Comparison of ENCODE assay signal across 16 mouse cellular contexts in genomic region chr12:106059873-106060573, GRCm38 (mm10). TPM values are rescaled to one million over a fixed set of nuclear protein-coding genes. Genes with fewer than 3 reads are reported as not detected.
DNase-seq lines count a peak whose midpoint lies in the region; ATAC-seq and TF ChIP-seq lines count a peak whose summit lies in the region.
"Had no signal": no experiment of that assay in that cellular context is flagged by ENCODE, and none has a peak within 500 bp of the region (broad histone marks: within the 10 kb centered on the region; RNA-seq: fewer than 3 reads in every experiment).

No protein-coding gene starts in this region.

- H3K27me3 ChIP-seq in hindbrain, embryonic 10.5 days (ENCODE audit: insufficient read depth, poor library complexity, severe bottlenecking): no peaks in the 10 kb centered on the region
- no peaks in the 10 kb centered on the region for H3K27me3 ChIP-seq in hindbrain, embryonic 11.5 days (ENCODE audit: control insufficient read depth, insufficient read depth, low read length)
- no peaks in the 10 kb centered on the region for H3K27me3 ChIP-seq in kidney, postnatal 0 days (ENCODE audit: insufficient read depth, low read length)
- no peaks in the 10 kb centered on the region for H3K27me3 ChIP-seq in embryonic facial prominence, embryonic 10.5 days (replicated peaks; ENCODE audit: low read depth, poor library complexity, severe bottlenecking)
- H3K27me3 ChIP-seq in limb, embryonic 10.5 days (ENCODE audit: low read depth, poor library complexity, severe bottlenecking): no peaks in the 10 kb centered on the region
- H3K27me3 ChIP-seq: stomach, embryonic 15.5 days had no signal

- no peak overlapping the region for H3K4me2 ChIP-seq in hindbrain, embryonic 11.5 days (replicated peaks; ENCODE audit: low read depth, low read length)
- no peak overlapping the region for H3K4me2 ChIP-seq in kidney, postnatal 0 days (ENCODE audit: low read length)
- H3K4me2 ChIP-seq: stomach, embryonic 15.5 days had no signal

- no peaks in the 10 kb centered on the region for H3K9me3 ChIP-seq in hindbrain, embryonic 10.5 days
- H3K9me3 ChIP-seq in hindbrain, embryonic 11.5 days (ENCODE audit: control insufficient read depth, low read length): no peaks in the 10 kb centered on the region
- H3K9me3 ChIP-seq in kidney, postnatal 0 days (replicated peaks; ENCODE audit: low read length): no peaks in the 10 kb centered on the region
- H3K9me3 ChIP-seq in embryonic facial prominence, embryonic 10.5 days: no peaks in the 10 kb centered on the region
- no peaks in the 10 kb centered on the region for H3K9me3 ChIP-seq in limb, embryonic 10.5 days (replicated peaks)
- H3K9me3 ChIP-seq: stomach, embryonic 15.5 days had no signal

- peaks cover 76% of the 10 kb centered on the region for H3K36me3 ChIP-seq in hindbrain, embryonic 10.5 days
- H3K36me3 ChIP-seq in hindbrain, embryonic 11.5 days (ENCODE audit: control insufficient read depth, insufficient read depth, low read length): 0 out of 2 replicates have a peak, but pooled peaks cover 2% of the 10 kb centered on the region
- 0 out of 2 replicates have a peak, but pooled peaks cover 10% of the 10 kb centered on the region for H3K36me3 ChIP-seq in kidney, postnatal 0 days (ENCODE audit: insufficient read depth, low read length)
- peaks cover 87% of the 10 kb centered on the region for H3K36me3 ChIP-seq in embryonic facial prominence, embryonic 10.5 days (replicated peaks)
- peaks cover 84% of the 10 kb centered on the region for H3K36me3 ChIP-seq in limb, embryonic 10.5 days

- peak overlapping the region; percentile 25; the same call in 1 of the 2 replicates for H3K27ac ChIP-seq in hindbrain, embryonic 10.5 days
- no peak overlapping the region for H3K27ac ChIP-seq in hindbrain, embryonic 11.5 days (ENCODE audit: low read depth, low read length)
- H3K27ac ChIP-seq in kidney, postnatal 0 days: no peak overlapping the region
- peak overlapping the region; percentile 21; the same call in 1 of the 2 replicates for H3K27ac ChIP-seq in embryonic facial prominence, embryonic 10.5 days (replicated peaks)
- peak overlapping the region; percentile 75 for H3K27ac ChIP-seq in limb, embryonic 10.5 days
- H3K27ac ChIP-seq: heart, adult 2 months; stomach, embryonic 15.5 days had no signal

- no peak overlapping the region for H3K9ac ChIP-seq in hindbrain, embryonic 11.5 days (ENCODE audit: low read depth, low read length)
- H3K9ac ChIP-seq in kidney, postnatal 0 days (ENCODE audit: low read depth, low read length): no peak overlapping the region
- H3K9ac ChIP-seq: stomach, embryonic 15.5 days had no signal

- no peaks in the 10 kb centered on the region for H3K4me1 ChIP-seq in hindbrain, embryonic 10.5 days (replicated peaks)
- no peaks in the 10 kb centered on the region for H3K4me1 ChIP-seq in hindbrain, embryonic 11.5 days (replicated peaks; ENCODE audit: control insufficient read depth, insufficient read depth, low read length)
- no peaks in the 10 kb centered on the region for H3K4me1 ChIP-seq in kidney, postnatal 0 days (replicated peaks; ENCODE audit: insufficient read depth, low read length)
- peaks cover 8% of the 10 kb centered on the region; the same call in 1 of the 2 replicates for H3K4me1 ChIP-seq in embryonic facial prominence, embryonic 10.5 days
- H3K4me1 ChIP-seq in limb, embryonic 10.5 days: peaks cover 16% of the 10 kb centered on the region
- H3K4me1 ChIP-seq: stomach, embryonic 15.5 days had no signal

- ATAC-seq in hindbrain, embryonic 11.5 days (ENCODE audit: low FRiP score): no peak
- 0 out of 2 replicates have a peak, but pooled peaks have one; percentile 13 for ATAC-seq in kidney, postnatal 0 days (replicated peaks; ENCODE audit: low FRiP score, low read depth)

- no peak for TF ChIP-seq CTCF in kidney, postnatal 0 days (IDR thresholded peaks at IDR 0.05; ENCODE audit: low read depth)

- no peak overlapping the region for H3K4me3 ChIP-seq in hindbrain, embryonic 10.5 days
- H3K4me3 ChIP-seq in hindbrain, embryonic 11.5 days (ENCODE audit: low read depth, low read length): no peak overlapping the region
- H3K4me3 ChIP-seq in kidney, postnatal 0 days (replicated peaks; ENCODE audit: low read depth, low read length): no peak overlapping the region
- H3K4me3 ChIP-seq in embryonic facial prominence, embryonic 10.5 days: no peak overlapping the region
- no peak overlapping the region for H3K4me3 ChIP-seq in limb, embryonic 10.5 days
- H3K4me3 ChIP-seq: heart, adult 2 months; stomach, embryonic 15.5 days had no signal

- WGBS in hindbrain, embryonic 10.5 days: 76% methylated on average over 12 of the region's 12 CpGs
- WGBS in hindbrain, embryonic 11.5 days: 68% methylated on average over 12 of the region's 12 CpGs
- WGBS in kidney, postnatal 0 days: 42% methylated on average over 12 of the region's 12 CpGs
- WGBS in embryonic facial prominence, embryonic 10.5 days: 80% methylated on average over 12 of the region's 12 CpGs
- 46% methylated on average over 12 of the region's 12 CpGs for WGBS in limb, embryonic 10.5 days

- no peak for DNase-seq in hindbrain, embryonic 10.5 days (ENCODE audit: low spot score)
- DNase-seq in hindbrain, embryonic 11.5 days (ENCODE audit: low spot score): no peak
- DNase-seq in kidney, postnatal 0 days (ENCODE audit: low spot score): peak; percentile 61
- DNase-seq in kidney, adult 18-20 months: no peak
- no peak for DNase-seq in embryonic facial prominence, embryonic 10.5 days (ENCODE audit: low spot score)
- no peak for DNase-seq in limb, embryonic 10.5 days (ENCODE audit: low spot score)
- DNase-seq in cerebellum, adult 11-12 months: no peak
- DNase-seq: adrenal gland, postnatal 36 days; cerebellum, adult 9-10 months; gastrocnemius, postnatal 14 days; heart, adult 2 months; kidney, postnatal 36 days; liver; lung, adult 2 months; thymus, adult 2 months had no signal

RNA-seq across cellular contexts. Expression of gene Vrk1, which starts 50.0 kb away (rescaled TPM):
- 81.7 and 109 TPM in 2 replicates for polyA plus RNA-seq in hindbrain, embryonic 10.5 days (2016; fragmentation: Nextera tagmentation; extraction: Ambion mirVana)
- 90.3 and 92.3 TPM in 2 replicates for polyA plus RNA-seq in hindbrain, embryonic 11.5 days (2014; fragmentation: Nextera tagmentation; extraction: Ambion mirVana)
- polyA plus RNA-seq in kidney, postnatal 0 days (2015; fragmentation: Nextera tagmentation; extraction: Ambion mirVana): 45.3 and 47.6 TPM in 2 replicates
- 113 and 115 TPM in 2 replicates for polyA plus RNA-seq in embryonic facial prominence, embryonic 10.5 days (2016; fragmentation: Nextera tagmentation; extraction: Ambion mirVana)
- 114 and 115 TPM in 2 replicates for polyA plus RNA-seq in limb, embryonic 10.5 days (2016; fragmentation: Nextera tagmentation; extraction: Ambion mirVana)

Comparison
In these comparisons a context has a peak if more than half of its experiments do, and no peak if none do; other contexts are left out.
1. H3K27ac ChIP-seq: peak in hindbrain, embryonic 10.5 days (single experiment), embryonic facial prominence, embryonic 10.5 days (single experiment) and limb, embryonic 10.5 days (single experiment); none in hindbrain, embryonic 11.5 days (single experiment) and kidney, postnatal 0 days (single experiment).